Mouse (Mus musculus) erythroblast, embryonic 14.5 days (primary cell): Measurements from ENCODE around the gene Vsx2. TPM values are rescaled to one million over a fixed set of nuclear protein-coding genes. Genes with fewer than 3 reads are reported as not detected.

ENCODE experiments used
- H3K27me3 ChIP-seq: 2 replicates; pipeline ENCODE4 v1.6.1; 2012; ENCODE audit warnings: inconsistent platforms; ENCODE audit not compliant: control insufficient read depth
- H3K36me3 ChIP-seq: 2 replicates; pipeline ENCODE4 v1.6.1; 2012; ENCODE audit warnings: mild to moderate bottlenecking, inconsistent platforms; ENCODE audit not compliant: control insufficient read depth
- H3K4me1 ChIP-seq: 2 replicates; pipeline ENCODE4 v1.6.1; 2012; ENCODE audit warnings: inconsistent platforms; ENCODE audit not compliant: control insufficient read depth
- H3K4me3 ChIP-seq: replicated peaks from 2 replicates; pipeline ENCODE3; 2012; ENCODE audit warnings: moderate library complexity, mild to moderate bottlenecking, inconsistent platforms
- H3K9me3 ChIP-seq: 2 replicates; pipeline ENCODE4 v1.6.1; 2012; ENCODE audit warnings: low read length, inconsistent platforms, mixed read lengths; ENCODE audit not compliant: control insufficient read depth
- GATA1 ChIP-seq: IDR thresholded peaks from 2 replicates; pipeline ENCODE4 v1.6.1; 2012; ENCODE audit warnings: low read length, inconsistent platforms, mixed read lengths
- TAL1 ChIP-seq: IDR thresholded peaks from 3 replicates; pipeline ENCODE4 v1.6.1; 2012; ENCODE audit warnings: low read length, inconsistent platforms, mixed read lengths
- polyA plus RNA-seq: library from polyadenylated mRNA; stranded (reverse); fragments of >175 nt; gene quantifications from 2 replicates; pipeline ENCODE4 v1.2.3, GENCODE M21; 2012

Gene Vsx2
- polyA plus RNA-seq, 1 experiment, result not detected

DNA sequence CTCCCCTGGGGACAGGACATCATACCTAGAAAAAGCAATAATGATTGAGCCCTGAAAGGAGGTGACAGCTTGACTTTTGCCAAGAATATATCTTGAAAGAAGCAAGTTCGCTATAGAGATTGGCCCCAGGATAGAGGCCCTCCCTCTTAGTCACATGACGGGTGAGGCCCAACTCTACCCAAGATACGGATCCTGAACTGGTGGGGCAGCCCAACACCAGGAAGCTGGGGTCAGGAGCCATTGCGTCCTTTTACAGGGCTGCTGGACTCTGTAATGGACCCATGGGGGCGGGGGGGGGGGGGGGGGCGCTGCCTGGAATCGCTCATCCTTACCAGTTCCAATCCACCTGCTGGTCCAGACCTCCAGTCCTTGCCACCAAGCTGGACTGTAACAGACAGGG lies 34.4 kb downstream of the Vsx2 start:
- Histone ChIP-seq H3K27me3 (peaks cover 4% of the 10 kb centered on the region), H3K4me3 (no peak overlapping the region), H3K4me1 (peaks cover 2% of the 10 kb centered on the region), H3K9me3 (no peaks in the 10 kb centered on the region), H3K36me3 (peaks cover 13% of the 10 kb centered on the region; the same call in 1 of the 2 replicates)
- TF ChIP-seq TAL1, result no peak

DNA sequence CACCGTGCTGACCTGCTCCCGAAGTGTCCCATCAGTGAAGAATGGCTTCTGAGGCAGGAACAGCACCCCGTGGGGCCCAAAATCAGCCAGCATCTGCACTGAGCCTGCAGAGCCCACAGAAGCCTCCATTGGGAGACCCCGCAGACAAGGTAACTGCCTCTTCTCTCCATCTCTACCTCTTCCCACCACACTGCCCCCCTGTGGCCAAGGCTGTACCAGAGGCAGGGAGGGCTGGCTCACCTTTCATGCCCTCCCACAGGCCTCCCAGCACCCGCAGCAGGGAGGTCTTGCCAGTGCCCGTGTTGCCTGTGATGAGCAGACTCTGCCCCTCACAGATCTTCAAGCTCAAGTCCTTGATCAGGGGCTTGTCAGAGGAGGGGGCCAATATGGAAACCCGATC lies 36.3 kb downstream of the Vsx2 start:
- Histone ChIP-seq H3K36me3 (peaks cover 16% of the 10 kb centered on the region; the same call in 1 of the 2 replicates), H3K9me3 (no peaks in the 10 kb centered on the region), H3K27me3 (no peaks in the 10 kb centered on the region), H3K4me1 (peaks cover 2% of the 10 kb centered on the region), H3K4me3 (no peak overlapping the region)
- TF ChIP-seq TAL1, result no peak
- TF ChIP-seq GATA1, result no peak

DNA sequence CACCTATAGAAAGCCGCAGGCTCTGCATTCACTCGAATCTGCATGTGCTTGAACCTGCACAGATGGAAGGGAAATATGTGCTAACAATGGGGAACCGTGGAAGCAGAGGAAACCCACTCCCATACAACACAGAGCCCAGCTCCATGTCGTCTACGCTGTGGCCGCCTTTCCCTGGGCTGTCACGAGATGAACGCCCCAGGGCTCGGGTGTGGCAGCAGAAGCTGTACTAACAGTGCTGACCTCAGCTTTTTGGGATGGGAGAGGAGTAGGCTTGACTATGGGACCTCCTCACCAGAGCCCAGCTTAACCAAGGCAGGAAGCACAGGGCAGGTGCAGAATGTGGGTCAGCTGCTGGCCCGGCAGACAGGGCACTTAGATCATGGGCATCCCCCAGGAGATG lies 42.2 kb downstream of the Vsx2 start:
- Histone ChIP-seq H3K27me3 (no peaks in the 10 kb centered on the region), H3K4me3 (no peak overlapping the region), H3K36me3 (peaks cover 11% of the 10 kb centered on the region; the same call in 1 of the 2 replicates), H3K4me1 (peaks cover 2% of the 10 kb centered on the region), H3K9me3 (no peaks in the 10 kb centered on the region)
- no peak for TF ChIP-seq GATA1
- TF ChIP-seq TAL1, result no peak

DNA sequence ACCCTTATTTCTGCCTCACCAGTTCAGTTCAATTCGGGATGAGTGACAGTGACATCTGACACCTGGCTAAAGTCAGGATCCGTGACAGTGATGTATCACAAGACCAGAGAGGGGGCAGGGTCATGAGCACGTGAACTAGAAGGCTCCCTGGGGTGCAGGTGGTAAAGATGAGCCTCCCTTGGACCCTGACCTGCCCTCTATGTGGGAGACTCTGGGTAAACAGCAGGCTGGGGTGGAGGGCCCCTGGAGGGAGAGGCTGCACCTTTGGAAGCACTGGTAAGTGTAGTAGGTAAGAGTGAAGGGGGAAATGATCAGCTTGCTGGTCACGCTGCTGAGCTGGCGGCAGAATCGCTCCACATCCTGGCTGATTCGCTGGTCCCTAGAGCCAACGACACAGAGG lies 43.0 kb downstream of the Vsx2 start:
- Histone ChIP-seq H3K4me1 (peaks cover 7% of the 10 kb centered on the region), H3K4me3 (no peak overlapping the region), H3K27me3 (no peaks in the 10 kb centered on the region), H3K9me3 (no peaks in the 10 kb centered on the region), H3K36me3 (peaks cover 11% of the 10 kb centered on the region; the same call in 1 of the 2 replicates)
- TF ChIP-seq GATA1 (no peak), TAL1 (no peak)

DNA sequence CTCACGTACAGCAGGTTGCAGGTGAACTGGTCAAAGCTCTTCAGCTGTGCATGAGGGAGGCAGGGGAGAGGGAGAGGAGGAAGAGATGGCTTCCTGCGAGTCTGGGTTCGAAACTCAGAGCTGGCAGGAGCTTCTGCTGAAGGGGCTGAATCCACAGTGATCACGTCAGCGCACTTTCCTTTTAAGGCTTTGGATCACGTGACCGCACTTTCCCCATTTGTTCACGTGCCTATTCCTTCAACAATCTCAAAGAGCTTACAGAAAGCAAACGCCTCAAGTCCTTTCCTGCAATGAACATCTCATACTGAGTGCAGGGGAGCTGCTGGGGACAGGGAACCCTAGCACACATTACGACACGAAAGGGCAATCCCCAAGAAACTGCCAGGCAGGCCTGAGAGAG lies 44.4 kb downstream of the Vsx2 start:
- H3K36me3 ChIP-seq, result peaks cover 3% of the 10 kb centered on the region; the same call in 1 of the 2 replicates
- H3K27me3 ChIP-seq, result no peaks in the 10 kb centered on the region
- H3K4me3 ChIP-seq, result no peak overlapping the region
- peaks cover 11% of the 10 kb centered on the region for H3K4me1 ChIP-seq
- no peaks in the 10 kb centered on the region for H3K9me3 ChIP-seq
- no peak for TF ChIP-seq GATA1
- no peak for TF ChIP-seq TAL1

DNA sequence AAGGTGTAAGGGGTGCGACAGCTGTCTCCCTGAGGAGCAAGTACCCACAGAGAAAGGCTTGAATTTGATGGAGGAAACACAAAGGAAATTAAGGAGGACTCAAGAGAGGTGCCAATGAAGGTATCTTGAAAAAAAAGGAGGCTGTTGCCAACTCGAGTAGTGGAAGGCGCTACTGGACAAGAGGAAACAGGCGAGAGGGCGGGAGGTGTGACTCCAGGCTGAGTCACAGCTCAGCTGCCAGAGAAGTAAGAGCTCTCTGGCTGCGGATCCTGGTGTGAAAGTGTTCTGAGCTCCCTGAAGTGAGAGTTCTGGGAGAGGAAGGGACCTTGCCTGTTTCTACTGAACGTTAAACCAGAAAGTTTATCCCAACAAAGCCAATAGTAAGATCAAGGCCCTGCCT lies 45.0 kb downstream of the Vsx2 start:
- Histone ChIP-seq H3K27me3 (no peaks in the 10 kb centered on the region), H3K4me3 (no peak overlapping the region), H3K36me3 (no peaks in the 10 kb centered on the region; the same call in 1 of the 2 replicates), H3K9me3 (no peaks in the 10 kb centered on the region), H3K4me1 (peaks cover 11% of the 10 kb centered on the region)
- TF ChIP-seq TAL1 (no peak), GATA1 (no peak)

DNA sequence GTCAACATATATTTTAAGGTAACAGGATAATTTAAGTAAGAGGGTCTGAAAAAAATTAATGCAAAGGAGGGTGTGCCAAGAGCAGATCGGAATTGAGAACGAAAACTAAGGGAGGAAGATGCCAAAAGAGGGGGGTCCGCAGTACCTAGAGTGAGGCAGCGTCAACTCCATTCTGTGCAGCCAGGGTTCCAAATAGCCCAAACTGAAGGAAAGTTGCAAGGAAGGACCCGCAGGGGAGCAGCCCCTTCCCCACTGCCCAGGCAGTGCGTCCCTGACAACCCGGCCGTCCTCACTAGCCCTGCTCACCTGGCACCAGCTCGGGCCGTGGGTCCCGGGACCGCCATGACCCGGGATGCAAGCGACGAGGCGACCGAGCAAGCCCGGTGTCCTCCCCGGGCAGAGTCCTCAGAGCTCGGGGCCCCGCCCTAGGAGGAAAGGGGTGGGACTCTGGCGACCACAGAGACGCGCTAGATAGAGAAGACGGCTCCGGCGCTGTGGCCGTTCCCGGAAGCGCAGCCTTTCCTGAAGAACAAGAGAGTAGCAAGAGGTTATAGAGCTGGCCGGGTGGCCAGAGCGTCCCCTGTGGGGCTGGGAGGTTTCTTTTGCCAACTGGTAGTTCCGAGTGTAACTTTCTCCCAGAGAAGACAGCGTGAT lies 47.5 kb downstream of the Vsx2 start, which contains the start of gene Abcd4:
Gene Abcd4, minus strand, starts transcription at position 437 of the 654 bp plus-strand sequence.
- Histone ChIP-seq H3K36me3 (no peaks in the 10 kb centered on the region), H3K4me3 (peak within 1 kb of the TSS; percentile 77), H3K9me3 (no peaks in the 10 kb centered on the region), H3K4me1 (peaks cover 11% of the 10 kb centered on the region), H3K27me3 (0 out of 2 replicates have a peak, but pooled peaks cover 2% of the 10 kb centered on the region)
- TF ChIP-seq GATA1 (no peak), TAL1 (no peak)

DNA sequence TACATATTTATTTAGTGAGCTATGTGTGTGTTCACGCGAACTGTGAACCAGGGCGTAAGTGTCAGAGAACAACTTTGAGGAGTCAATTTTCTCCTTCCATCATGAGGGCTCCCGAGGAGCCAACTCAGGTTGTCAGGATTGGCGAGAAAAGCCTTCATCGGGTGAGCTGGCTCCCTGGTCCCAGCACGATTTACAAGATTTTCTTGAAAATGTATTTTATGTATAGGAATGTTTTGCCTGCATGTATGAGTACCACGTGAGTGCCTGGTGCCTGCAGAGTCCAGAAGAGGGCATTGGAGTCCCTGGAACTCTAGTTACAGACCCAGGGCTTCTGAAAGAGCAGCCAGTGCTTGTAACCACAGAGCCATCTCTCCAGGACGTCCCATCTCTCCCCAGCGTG lies 48.1 kb downstream of the Vsx2 start:
- Histone ChIP-seq H3K4me3 (peak overlapping the region; percentile 77), H3K9me3 (no peaks in the 10 kb centered on the region), H3K27me3 (0 out of 2 replicates have a peak, but pooled peaks cover 2% of the 10 kb centered on the region), H3K4me1 (peaks cover 11% of the 10 kb centered on the region), H3K36me3 (no peaks in the 10 kb centered on the region)
- TF ChIP-seq GATA1, result no peak
- TF ChIP-seq TAL1, result no peak

DNA sequence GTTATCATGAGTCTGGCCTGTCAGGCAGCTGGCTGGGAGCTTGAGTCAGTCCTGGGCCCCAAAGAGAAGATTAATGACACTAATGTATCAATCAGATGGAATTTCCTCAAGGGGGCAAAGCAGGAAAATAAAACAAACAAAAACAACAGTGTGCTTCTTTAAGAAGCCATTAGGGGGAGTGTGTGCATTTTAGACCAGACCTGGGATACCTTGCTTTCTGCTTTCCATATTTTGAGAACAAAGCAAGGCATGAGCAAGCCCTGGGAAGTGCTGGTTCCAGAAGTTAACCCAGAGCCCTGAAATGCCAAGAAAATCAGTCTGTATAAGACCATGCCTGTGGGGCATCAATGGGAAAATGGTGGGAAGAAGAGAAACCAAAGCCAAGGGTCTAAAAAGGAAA lies 51.4 kb downstream of the Vsx2 start:
- Histone ChIP-seq H3K36me3 (no peaks in the 10 kb centered on the region), H3K9me3 (no peaks in the 10 kb centered on the region), H3K4me3 (no peak overlapping the region), H3K27me3 (peaks cover 30% of the 10 kb centered on the region), H3K4me1 (peaks cover 11% of the 10 kb centered on the region)
- TF ChIP-seq TAL1 (no peak), GATA1 (no peak)

DNA sequence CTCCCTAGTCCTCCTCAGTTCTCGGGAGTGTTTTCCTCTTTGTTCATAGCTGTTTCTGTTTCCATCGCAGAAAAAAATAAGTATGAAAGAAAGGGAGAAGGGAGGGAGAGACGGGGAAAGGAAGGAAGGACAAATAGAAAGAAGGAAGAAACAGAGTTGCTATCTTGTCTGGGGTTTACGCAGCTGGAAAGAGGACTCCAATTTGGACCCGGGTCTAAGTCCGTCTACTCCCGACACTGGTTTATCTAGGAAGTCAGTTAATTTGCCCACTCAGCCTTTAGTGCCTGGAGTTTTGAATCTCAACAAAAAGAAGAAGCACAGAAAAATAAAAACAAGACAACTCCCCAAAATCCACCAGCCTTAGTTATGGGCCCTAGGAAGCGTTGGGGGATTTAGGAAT lies 55.0 kb downstream of the Vsx2 start:
- Histone ChIP-seq H3K36me3 (no peaks in the 10 kb centered on the region), H3K9me3 (no peaks in the 10 kb centered on the region), H3K4me1 (no peaks in the 10 kb centered on the region), H3K27me3 (peaks cover 35% of the 10 kb centered on the region), H3K4me3 (no peak overlapping the region)
- TF ChIP-seq TAL1 (no peak), GATA1 (no peak)
